Mouse (Mus musculus) adrenal gland, postnatal 10 days (tissue): ENCODE results near the gene Rfx5. TPM values are rescaled to one million over a fixed set of nuclear protein-coding genes. Genes with fewer than 3 reads are reported as not detected.
"Not testable (repeated sequence)": the region's sequence is repeated elsewhere in the genome, so short reads cannot be mapped to it uniquely, and the experiment has no call there.

ENCODE experiments used
- DNase-seq: peaks from one replicate; pipeline ENCODE4 v3.0.0; 2021; ENCODE audit warnings: mixed read lengths
- total RNA-seq, 2 experiments: library from RNA; stranded (reverse); gene quantifications; 2 replicates each; pipeline ENCODE4 v1.2.3; 2021

The Rfx5 gene
- total RNA-seq, 2 experiments from 2014 or later: 20.2 to 31.4 TPM

DNA sequence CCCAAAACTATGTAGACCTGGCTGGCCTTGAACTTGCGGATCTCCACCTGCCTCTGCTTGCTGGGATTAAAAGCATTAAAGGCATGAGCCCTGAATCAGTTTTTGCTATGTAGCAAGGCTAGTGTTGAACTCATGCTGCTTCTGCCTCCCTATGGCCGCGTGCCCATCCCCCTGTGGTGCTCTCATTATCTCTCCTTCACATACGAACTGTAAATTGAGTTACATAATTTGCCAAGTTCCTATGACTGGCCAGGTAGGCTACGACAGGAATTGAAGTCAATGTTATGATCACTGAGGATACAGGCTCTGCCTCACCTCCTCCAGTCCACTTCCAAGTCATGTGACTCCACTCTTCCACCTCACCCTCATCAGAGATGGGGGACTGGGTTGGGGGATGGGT, 17.7 kb upstream of the Rfx5 start:
- DNase-seq: not testable (repeated sequence)

DNA sequence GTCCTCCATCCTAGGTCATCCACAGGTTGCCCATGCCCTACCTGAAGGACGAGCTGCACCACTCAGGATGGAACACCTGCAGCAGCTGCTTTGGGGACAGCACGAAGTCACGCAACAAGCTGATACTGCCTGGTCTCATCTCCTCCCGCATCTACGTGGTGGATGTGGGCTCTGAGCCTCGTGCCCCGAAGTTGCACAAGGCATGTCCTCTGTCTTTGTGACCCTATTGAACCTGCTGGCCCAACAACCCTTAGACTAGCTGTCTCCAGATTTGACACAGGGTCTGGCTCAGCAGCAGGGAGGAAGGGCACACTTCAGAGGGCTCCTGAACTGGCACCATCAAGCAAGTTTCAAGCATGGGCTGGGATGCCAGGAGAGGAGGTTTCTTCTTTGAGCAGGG, 16.7 kb upstream of the Rfx5 start:
- DNase-seq: not testable (repeated sequence)

GRCm38 (mm10) chr3:94940033-94940432, 13.8 kb upstream of the Rfx5 start:
- not testable (repeated sequence) for DNase-seq

DNA sequence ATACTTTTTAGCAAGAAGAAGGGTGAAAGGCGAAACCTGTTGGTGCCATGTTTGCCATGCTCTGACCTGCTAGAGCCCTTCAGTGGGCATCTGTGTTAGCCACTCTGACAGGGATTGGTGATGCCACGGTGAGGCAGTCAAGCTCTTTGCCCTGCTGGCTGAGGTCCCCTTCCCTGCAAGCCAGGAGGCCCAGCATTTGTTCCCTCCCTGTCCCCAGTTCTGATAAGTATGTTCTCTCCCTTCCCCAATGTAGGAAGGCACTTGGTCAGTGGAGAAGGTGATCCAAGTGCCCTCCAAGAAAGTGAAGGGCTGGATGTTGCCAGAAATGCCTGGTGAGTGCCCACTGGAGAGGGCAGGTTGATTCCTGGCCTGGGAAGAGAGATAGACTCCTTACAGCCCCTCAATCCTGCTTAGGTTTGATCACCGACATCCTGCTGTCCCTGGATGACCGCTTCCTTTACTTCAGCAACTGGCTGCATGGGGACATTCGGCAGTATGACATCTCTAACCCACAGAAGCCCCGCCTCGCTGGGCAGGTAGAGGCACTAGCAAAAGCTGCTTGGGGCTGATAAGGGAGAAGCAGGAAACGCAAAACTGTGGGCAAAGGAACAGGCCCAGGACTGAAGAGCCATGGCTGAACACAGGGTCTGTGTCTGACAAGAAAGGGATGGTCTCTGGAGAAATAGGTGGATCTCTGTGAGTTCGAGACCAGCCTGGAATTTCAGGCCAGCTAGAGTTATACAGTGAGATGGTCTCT, 11.5 kb upstream of the Rfx5 start:
- not testable (repeated sequence) for DNase-seq

DNA sequence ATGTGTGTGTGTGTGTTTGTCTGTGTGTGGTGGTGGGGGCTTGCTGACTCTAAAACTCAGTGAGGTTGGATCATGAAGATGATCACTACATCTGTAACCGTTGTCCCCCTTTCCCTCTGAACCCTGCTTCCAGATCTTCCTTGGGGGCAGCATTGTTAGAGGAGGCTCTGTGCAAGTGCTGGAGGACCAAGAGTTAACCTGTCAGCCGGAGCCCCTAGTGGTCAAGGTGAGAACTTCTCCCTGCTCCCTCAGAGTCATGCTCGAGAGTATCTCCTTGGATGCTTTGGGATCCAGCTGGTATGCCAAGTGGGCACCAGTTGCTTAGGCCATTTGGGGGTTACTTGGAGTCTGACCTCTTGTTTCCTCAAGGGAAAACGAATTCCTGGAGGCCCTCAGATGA, 10.2 kb upstream of the Rfx5 start:
- DNase-seq: peak; percentile 27

- DNase-seq: no peak
Observed at GRCm38 (mm10) chr3:94948066-94948614, 5.7 kb upstream of the Rfx5 start.

GRCm38 (mm10) chr3:94949645-94950044, 4.2 kb upstream of the Rfx5 start:
- no peak for DNase-seq

- no peak for DNase-seq
Observed at GRCm38 (mm10) chr3:94952806-94953205, 1.1 kb upstream of the Rfx5 start.

DNA sequence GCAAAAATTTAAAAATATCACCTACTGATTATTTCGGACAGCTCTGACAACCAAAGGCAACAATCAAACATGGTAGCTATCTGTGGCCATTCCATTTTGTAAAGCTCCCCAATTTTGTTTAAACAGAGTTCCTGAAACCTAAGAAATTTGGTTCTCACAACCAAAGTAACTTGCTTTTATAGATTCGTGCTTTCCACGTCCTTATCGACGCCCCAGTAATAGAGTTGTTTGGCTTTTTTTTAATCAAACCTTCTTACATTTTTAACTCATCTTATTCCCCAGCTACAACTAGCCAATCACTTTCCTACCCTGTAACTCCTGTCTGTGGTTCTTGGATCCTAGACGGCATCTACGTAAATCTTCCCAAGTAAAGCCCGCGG, 501 bp upstream of the Rfx5 start:
- no peak for DNase-seq

GRCm38 (mm10) chr3:94958295-94958694, 4.4 kb downstream of the Rfx5 start:
- DNase-seq: no peak

DNA sequence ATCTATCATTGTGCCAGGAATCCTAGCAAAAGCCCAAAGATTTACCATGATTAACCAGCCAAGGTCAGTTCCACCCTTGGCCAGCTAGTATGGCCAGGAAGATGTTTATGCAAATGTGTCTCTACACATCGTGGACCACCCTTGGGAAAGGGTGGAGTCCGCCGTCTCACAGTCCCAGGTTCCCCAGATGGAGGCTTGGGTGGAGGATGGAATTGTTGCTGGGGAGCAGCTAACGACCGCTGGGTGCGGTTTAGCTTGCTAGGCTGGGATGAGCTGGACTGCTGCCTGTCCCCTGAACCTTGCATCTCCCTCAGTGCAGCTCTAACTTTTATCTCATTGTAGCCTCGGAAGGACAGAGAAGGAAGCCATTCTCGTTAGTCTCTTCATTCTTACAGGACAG, 6.0 kb downstream of the Rfx5 start:
- no peak for DNase-seq

DNA sequence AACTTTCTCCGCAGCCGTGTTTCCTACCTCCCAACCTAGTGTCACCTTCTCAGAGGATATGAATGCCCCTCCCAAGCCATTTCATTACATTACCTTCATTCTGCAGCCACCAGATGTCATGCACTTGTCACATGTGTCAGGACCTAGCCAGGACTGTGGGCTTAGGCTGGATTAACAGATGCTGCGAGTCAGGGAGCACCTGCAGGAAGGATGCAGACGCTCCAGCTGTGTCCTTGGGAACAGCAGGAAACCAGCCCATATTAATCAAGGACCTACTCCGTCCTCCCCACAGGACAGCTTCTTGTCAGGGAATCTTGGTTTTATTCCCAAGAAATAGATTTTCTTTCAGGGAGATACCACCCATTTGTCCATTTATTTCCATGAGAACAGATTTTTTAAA, 6.4 kb downstream of the Rfx5 start:
- DNase-seq: no peak

- no peak for DNase-seq
Observed at GRCm38 (mm10) chr3:94964989-94965388, 11.1 kb downstream of the Rfx5 start.

- no peak for DNase-seq
Observed at GRCm38 (mm10) chr3:94965878-94966277, 12.0 kb downstream of the Rfx5 start.

DNA sequence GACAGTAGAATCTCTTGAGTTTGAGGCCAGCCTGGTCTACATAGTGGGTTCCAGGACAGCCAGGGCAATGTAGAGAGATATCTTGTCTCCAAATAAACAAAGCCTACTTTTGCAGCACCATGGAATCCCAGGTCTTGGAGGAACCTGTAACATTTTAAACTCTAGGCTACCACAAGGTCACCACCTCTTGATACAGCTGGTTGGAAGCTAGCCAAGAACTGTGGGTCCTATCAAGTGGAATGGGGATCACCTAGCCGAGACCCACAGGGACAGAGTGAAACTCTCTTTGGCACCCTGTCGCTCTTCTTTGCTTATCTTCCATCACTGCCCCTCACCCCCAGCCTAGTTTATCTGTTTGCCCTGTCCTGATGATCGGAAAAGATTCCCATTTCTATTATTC, 18.7 kb downstream of the Rfx5 start:
- DNase-seq: no peak

GRCm38 (mm10) chr3:94973620-94974019, 19.7 kb downstream of the Rfx5 start:
- no peak for DNase-seq

DNA sequence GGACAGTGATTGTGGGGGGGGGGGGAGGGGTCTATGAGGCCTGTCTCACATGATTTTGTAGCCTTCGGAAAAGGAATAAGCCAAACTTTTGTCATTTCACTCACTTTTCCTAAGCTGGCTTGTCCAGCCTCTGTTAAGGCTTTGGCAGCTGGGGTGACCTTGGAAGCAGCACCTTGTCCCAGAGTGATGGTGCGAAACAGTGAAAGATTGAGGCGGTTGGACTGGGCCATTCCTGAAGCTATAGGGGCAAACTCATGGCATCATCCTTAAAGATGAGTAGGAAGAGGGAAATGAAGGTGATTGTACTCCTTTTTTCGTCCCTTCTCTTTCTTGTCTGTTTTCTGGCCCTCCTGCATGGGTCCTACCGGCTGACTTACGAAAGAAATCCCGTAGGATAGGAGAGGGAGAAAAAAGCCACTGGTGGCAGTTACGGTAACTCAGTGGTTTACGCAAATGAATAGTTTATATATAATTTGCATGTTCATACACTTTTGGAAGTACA, 20.2 kb downstream of the Rfx5 start:
- peak; percentile 26 for DNase-seq

DNA sequence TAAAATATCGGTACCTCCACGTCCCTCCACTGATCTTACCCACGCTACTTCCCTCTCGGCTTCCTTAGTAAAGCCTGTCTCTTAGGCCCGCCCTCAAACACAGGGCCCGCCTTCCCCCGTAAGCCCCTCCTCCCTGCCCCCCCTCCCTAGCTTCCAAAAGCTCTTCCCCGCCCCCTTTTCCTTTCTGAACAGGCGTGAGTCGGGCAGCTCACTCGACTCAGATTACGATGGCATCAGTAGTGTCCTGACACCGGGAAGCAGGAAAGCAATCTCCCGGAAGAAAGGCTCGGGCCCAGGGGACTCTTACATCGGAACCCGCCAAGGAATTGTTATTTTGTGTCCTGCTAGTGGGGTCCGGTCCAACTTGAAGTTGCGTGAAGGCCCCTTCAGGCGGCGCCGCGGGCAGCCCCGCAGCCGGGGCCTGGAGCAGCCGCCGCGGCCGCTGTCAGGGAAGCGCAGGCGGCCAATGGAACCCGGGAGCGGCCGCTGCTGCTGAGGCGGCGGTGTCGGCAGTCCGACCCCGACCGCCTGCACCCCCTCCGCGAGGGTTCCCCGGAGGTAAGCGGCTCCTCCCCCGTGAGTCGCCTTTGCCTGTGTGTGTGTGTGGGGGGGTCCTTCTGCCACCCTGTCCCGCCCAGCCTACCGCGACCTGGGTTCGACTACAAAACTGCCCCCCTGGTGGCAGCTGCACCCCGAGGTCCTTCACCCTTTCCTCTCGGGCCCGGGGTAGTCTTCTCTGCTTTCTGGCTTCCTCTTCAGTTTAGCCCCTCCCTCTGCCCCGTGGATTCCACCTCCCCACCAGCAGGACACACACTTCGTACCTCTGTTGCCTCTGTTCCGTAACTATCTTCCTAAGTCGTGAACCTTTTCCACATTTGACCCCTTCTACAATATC, 20.9 kb downstream of the Rfx5 start, which contains the start of gene Pi4kb:
TSS of gene Pi4kb (plus strand) at position 204 of the 895 bp plus-strand sequence.
- peak; percentile 89 for DNase-seq

GRCm38 (mm10) chr3:94984312-94984711, 30.4 kb downstream of the Rfx5 start:
- DNase-seq: no peak

- DNase-seq: no peak
Observed at GRCm38 (mm10) chr3:94985513-94985912, 31.6 kb downstream of the Rfx5 start.

DNA sequence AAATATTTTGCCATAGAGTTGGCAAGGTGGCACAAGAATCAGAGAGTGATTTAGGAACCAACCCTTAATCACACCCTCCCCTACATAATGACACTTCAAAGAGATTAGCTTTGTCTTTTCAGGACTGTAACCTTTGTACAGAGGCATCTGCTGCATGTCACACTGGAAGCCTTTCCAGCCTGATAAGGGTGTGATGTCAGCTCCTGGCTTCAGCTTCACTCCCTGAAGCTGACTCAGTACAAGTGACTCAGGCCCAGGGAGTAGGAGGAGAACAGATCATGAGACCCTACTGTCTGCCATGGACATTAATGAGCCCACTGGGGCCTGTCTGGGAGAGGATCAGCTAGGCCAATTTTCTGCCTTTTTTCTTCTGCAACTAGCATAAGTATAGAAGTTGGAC, 33.7 kb downstream of the Rfx5 start:
- DNase-seq: peak; percentile 77

DNA sequence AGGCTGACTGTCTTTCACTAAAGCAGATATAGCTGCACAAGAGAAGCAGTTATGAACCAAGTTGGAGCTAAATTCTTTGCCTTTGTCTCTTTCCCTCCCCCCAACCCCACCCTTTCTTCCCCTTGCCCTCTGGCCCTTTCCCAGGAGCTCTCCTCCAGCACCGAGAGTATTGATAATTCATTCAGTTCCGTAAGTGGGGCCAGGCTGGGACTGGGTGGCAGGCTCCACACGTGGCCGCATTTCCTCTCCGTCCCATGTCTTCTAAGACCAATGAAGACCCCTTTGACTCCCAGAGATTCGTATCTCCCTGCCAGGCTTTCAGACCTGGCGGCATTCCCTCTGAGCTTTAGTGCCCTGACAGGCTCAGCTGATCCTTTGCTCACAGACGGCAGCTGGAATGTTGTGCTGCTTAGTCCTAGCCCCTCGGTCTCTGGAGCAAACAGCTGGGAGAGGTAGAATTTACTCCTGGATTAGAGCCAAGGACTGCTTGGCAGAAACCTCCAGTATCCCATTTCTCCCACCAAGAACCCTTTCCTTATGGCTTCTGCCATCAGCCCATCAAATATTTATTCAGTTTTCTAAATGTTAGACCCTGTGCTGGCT, 35.4 kb downstream of the Rfx5 start:
- DNase-seq: no peak
